Mouse (Mus musculus) retina, adult 2 months (tissue): ENCODE data around the gene Lipe.
"Not testable (repeated sequence)": the region's sequence is repeated elsewhere in the genome, so short reads cannot be mapped to it uniquely, and the experiment has no call there.

Experiments
- DNase-seq: peaks from one replicate; pipeline ENCODE4 v3.0.0-alpha.2; 2012; ENCODE audit warnings: low read depth, low spot score

Lipe gene

DNA sequence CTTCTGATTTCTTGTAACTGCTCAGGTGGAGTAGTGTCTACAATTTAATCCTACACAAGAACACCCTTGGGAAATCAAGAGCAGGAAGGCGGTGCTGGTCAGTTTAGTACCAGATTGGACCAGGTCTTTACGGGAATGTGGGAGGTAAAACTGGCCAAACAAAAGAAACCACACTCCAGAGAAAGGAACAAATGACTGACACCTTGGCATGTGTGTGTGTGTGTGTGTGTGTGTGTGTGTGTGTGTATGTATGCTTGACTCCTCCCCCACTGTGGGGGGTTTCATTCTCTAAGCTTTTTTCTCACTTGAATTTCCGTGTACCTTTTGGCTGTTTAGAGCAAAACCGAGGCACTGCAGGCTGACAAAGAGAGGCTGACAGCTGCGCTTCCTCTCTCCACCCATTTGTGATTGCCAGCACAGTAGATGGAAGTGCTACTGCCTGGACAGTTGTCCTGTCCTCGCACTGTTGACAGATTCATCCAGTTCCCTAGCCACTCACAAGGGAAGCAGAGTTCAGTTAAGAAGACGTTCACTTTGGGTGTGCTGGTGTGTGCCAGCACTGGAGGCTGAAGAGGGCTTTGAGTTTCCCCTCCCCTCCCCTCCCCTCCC lies 14.4 kb upstream of the Lipe start, which contains the start of gene Cxcl17:
TSS of gene Cxcl17 (minus strand) at position 54 of the 609 bp plus-strand sequence.
- DNase-seq = no peak

- no peak for DNase-seq
Observed at GRCm38 (mm10) chr7:25411861-25412260, 13.4 kb upstream of the Lipe start.

DNA sequence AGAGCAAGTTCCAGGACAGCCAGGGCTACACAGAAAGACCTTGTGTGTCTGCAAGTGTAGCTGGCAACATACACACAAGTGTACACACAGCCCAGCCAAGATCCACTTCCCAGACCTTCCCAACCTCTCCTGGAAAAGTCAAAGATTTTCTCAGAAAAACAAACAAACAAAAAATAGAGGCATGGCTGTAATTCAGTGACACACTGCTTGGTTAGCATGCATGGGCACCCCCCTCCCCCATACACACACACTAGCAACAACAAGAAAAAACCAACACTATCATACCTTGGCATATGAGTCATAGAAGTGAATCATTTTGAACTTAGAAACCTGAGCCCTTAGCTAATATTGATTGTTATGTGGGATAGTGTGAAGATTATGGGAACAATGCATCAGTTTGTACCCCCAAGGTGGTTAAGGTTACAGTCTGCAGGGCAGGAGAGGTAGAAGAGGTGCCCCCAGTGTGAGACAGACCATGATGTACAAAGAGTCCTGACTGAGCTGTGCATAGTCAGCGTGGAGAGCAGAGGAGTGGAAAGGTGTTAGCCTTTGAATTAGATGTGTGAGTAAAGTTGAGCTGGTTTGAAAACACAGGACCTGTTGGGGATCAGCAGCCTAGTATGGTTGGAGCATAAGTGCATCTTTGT lies 12.6 kb upstream of the Lipe start:
- no peak for DNase-seq

GRCm38 (mm10) chr7:25409114-25409760 lies 10.7 kb upstream of the Lipe start:
- DNase-seq = no peak

GRCm38 (mm10) chr7:25406468-25406867 lies 8.0 kb upstream of the Lipe start:
- DNase-seq = no peak

DNA sequence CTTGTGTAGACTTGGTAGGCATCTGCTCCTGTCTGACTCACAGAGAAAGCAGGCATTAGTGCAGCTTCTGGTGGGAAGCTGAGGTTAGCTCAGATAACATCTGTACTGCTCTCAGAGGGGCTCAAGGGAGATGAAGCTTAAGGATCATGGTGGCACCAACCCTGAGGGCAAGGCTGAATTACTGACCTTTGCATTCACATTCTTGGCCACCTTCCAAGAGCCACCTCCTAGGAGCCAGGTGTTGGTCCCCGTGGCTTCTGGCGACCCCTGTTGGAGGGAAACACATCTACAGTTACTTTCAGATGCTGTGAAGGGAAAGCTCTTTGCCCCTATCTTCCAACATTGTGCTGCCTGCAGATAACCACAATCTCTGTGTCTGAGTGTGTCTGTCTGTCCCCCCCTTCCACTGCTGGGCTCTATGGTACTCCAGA lies 4.2 kb upstream of the Lipe start:
- peak; percentile 29 for DNase-seq

GRCm38 (mm10) chr7:25401986-25402385 lies 3.5 kb upstream of the Lipe start:
- no peak for DNase-seq

DNA sequence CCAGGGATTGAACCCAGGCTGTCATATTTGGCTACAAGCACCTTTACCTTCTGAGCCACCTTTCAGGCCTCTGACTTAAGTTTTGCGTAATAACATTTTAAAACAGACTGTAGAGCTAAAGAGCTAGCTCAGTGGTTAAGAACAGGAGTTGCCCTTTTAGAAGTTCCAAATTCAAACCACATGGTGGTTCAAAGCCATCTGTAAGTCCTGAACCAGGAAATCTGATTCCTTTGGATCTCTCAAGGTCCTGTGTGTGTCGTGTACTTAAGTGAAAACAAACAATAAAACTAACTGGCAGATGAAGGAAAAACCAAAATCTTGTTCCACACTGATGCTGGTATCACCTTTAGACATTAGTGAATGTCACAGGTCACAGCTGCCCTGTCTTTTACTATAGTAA lies 3.0 kb upstream of the Lipe start:
- no peak for DNase-seq

DNA sequence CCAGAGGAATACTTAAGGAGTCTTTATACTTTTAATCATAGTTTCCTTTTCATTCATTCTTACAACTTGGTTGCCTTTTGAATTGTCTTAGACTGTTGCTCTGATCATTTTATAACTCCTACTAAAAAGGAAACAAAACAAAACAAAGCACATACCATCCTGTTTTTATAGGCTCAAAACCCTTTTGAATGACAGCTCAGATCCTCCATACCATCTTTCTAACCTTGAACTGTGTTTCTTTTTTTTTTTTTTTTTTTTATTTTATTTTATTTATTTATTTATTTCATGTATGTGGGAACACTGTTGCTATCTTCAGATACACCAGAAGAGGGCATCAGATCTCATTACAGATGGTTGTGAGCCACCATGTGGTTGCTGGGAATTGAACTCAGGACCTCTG lies 518 bp upstream of the Lipe start:
- DNase-seq = not testable (repeated sequence)

DNA sequence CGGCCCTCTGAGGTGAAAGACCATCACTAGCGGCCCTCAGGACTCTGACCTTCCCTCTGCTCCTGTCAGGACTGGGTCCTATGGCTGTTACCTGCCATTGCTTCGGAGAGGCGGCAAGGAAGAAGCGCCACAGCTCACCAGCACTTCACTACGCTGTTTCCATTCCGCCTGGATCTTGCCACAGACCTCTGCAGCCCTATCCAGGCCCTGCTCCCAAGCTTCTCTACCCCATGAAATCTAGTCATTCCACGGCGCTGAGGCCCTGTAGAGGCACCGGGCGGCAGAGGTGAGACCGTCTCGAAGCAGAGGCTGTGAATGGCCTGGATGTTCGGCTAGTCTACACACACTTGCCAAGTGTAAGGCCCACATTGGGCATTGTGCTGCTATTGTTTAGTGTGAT lies 1.9 kb downstream of the Lipe start:
- DNase-seq = no peak

GRCm38 (mm10) chr7:25395558-25396521 lies 2.7 kb downstream of the Lipe start:
- peak; percentile 85 for DNase-seq

DNA sequence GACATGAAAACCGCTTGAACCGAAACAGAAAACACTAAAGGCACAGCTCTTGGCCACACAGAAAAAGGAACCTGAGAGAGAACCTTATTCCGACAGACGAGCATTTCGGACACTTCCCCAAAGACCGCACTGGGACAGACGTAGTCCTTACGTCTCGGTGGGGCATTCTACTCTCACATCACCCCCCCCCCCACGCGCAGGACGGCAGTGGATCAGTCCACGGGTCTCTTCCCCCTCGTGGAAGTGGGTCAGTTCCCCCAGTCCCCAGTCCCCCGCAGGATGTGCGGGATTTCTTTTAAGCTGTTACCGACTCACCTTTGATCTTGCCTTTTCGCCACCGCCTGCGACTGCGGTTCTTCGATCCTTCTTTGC lies 3.3 kb downstream of the Lipe start:
- no peak for DNase-seq

DNA sequence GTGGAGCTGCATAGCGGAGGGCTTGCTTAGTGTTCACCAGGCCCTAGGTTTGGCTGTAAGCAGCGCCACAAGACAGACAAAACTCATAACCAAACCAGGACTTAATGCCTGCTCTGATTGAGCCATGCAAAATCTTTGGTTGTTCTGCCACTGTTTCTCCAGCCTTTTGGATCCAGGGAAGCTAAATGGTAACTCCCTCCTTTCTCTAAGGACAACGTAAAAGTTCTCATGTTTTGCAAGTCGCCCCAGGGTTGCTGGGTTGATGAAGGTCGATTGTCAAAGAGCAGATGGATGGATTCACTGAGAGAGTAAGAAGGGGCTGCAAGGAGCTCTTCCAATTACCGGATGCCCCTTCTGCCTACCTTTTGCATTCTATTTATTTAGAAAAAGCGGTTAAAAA lies 3.8 kb downstream of the Lipe start:
- no peak for DNase-seq

GRCm38 (mm10) chr7:25393451-25394210 lies 4.9 kb downstream of the Lipe start:
- DNase-seq = no peak

- DNase-seq = no peak
Observed at GRCm38 (mm10) chr7:25392851-25393250, 5.7 kb downstream of the Lipe start.

GRCm38 (mm10) chr7:25391856-25392453 lies 6.6 kb downstream of the Lipe start:
- DNase-seq = no peak

DNA sequence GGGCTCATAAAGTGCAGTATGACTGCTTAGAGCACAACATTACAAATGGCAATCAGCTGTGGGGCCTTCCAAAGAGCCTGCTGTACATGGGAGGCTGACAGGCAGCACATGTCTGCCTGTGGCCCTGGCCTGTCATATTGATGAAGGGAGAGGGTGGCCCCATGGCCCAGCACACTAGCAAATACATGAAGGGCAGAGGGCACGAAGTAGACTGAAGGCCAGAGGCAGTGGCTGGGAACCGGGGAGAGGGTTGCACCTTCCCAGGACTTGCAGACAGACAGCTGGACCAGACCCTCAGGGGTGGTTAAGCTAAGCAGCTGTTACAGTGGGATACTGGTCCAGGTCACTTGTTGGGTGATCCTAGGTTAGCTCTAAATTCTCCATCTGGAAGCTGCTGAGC lies 7.5 kb downstream of the Lipe start:
- no peak for DNase-seq

GRCm38 (mm10) chr7:25390054-25390770 lies 8.3 kb downstream of the Lipe start:
- no peak for DNase-seq

DNA sequence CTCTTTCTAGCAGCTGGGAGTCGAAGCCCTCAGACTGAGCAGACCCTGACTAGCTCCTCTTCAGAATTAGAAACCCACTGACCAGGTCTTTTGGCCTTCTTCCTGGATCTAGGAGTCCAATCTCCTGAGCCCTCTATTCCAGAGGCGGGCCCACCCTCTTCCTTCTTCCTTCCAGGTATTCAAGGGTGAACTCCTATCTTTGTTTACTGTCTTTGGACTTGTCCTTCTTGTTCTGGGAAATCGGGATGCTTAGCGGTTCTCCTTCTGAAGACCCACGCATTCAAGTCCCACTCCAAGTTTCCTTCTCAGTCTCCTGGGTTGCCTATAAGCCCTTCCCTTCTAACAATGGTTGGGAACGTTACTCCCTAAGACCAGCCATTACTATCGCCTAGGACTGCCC lies 9.6 kb downstream of the Lipe start:
- DNase-seq = no peak

DNA sequence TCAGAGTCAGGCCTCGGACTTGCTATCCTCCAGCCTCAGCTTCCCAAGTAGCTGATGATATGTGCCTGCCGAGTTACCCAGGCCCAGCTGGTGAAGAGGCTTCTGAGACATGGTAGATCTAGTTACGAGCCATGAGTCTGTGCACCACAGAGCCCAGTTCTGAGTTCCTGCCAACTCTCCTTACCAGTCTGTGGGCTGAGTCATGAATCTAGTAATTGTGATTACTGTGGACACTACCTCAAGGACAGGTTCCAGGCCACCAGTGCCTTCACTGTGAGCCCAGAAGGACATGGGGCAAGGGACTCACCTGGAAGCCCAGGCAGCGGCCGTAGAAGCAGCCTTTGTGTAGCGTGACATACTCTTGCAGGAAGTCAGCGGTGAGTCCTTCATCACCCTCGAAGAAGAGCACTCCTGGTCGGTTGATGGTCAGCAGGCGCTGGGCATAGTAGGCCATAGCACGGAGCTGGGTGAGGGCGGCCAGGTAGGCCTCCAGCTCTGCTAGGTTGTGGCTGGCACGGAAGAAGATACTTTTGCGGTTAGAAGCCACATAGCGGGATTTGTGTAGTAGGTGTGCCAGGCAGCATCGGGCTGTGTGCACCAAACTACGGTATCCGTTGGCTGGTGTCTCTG lies 10.6 kb downstream of the Lipe start:
- no peak for DNase-seq
